Mouse (Mus musculus) kidney, postnatal 0 days (tissue): ENCODE measurements around the gene Col6a3. TPM values are rescaled to one million over a fixed set of nuclear protein-coding genes. Genes with fewer than 3 reads are reported as not detected.

Experiments used
- ATAC-seq: fragments of 200-750 bp; cut with Nextera tagmentation; replicated peaks from 2 replicates; pipeline ENCODE4 v1.8.0; 2017; ENCODE audit warnings: low read depth, moderate number of reproducible peaks, moderate TSS enrichment, moderate library complexity; ENCODE audit not compliant: low FRiP score
- DNase-seq: peaks from one replicate; pipeline ENCODE4 v3.0.0-alpha.2; 2016; ENCODE audit warnings: low spot score
- H3K27ac ChIP-seq: fragments of 300-500 bp; sonication (generic); 2 replicates; pipeline ENCODE4 v1.5.1; 2014; ENCODE audit warnings: mild to moderate bottlenecking
- H3K27me3 ChIP-seq: fragments of 300-500 bp; sonication (generic); 2 replicates; pipeline ENCODE4 v1.6.1; 2014; ENCODE audit warnings: low read length, mixed read lengths; ENCODE audit not compliant: insufficient read depth
- H3K36me3 ChIP-seq: fragments of 300-500 bp; sonication (generic); 2 replicates; pipeline ENCODE4 v1.6.1; 2014; ENCODE audit warnings: low read length, mixed read lengths; ENCODE audit not compliant: insufficient read depth
- H3K4me1 ChIP-seq: fragments of 300-500 bp; sonication (generic); replicated peaks from 2 replicates; pipeline ENCODE4 v1.6.1; 2014; ENCODE audit warnings: antibody characterized with exemption, low read length, mixed read lengths; ENCODE audit not compliant: insufficient read depth
- H3K4me2 ChIP-seq: fragments of 300-500 bp; sonication (generic); 2 replicates; pipeline ENCODE4 v1.6.1; 2014; ENCODE audit warnings: mild to moderate bottlenecking, low read length, moderate library complexity, mixed read lengths
- H3K4me3 ChIP-seq: fragments of 300-500 bp; sonication (generic); replicated peaks from 2 replicates; pipeline ENCODE4 v1.5.1; 2014; ENCODE audit warnings: low read depth, low read length
- H3K9ac ChIP-seq: fragments of 300-500 bp; sonication (generic); 2 replicates; pipeline ENCODE4 v1.6.1; 2014; ENCODE audit warnings: low read depth, low read length
- H3K9me3 ChIP-seq: fragments of 300-500 bp; sonication (generic); replicated peaks from 2 replicates; pipeline ENCODE4 v1.6.1; 2016; ENCODE audit warnings: low read length, inconsistent platforms, mixed read lengths
- CTCF ChIP-seq: IDR thresholded peaks from 2 replicates; pipeline ENCODE4 v1.5.1; 2016; ENCODE audit warnings: antibody characterized with exemption, low read depth, mild to moderate bottlenecking, moderate library complexity
- WGBS: fragments of 180-500 bp; shearing (Covaris S2); extraction: QIAGEN DNeasy Blood & Tissue Kit; methylation state at CpG from one replicate; pipeline ENCODE4 v1.1.7; 2014; 5-methylcytosine and 5-hydroxymethylcytosine counted together
- polyA plus RNA-seq: library from polyadenylated mRNA; unstranded; fragments of >200 nt; fragmentation: Nextera tagmentation; extraction: Ambion mirVana; gene quantifications from 2 replicates; pipeline ENCODE4 v1.2.1, GENCODE M21; 2015

Col6a3 gene
- polyA plus RNA-seq, 1 experiment from 2014 or later: 19.9 TPM

DNA sequence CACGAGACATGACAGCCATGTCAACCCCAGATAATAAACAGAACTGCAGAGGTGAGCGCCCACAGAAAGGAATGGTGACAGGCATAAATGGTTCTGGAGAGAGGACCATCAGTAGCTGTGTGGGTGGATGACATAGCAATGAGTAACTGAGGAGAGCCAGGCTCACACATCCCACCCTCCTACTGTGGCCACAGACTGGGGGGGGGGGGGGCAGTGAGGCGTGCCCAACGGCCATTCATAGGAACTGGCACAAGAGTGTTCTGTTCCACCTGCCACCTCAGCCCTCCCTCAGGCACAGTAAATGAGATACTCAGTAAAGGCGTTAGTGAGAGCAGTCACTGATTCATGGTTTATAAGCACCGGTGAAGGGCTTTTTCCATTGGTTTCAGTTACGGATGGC, 23.0 kb upstream of the Col6a3 start:
- Histone ChIP-seq H3K4me2 (no peak overlapping the region), H3K4me3 (no peak overlapping the region), H3K36me3 (no peaks in the 10 kb centered on the region), H3K27ac (no peak overlapping the region), H3K9me3 (no peaks in the 10 kb centered on the region), H3K9ac (no peak overlapping the region), H3K27me3 (no peaks in the 10 kb centered on the region), H3K4me1 (no peaks in the 10 kb centered on the region)
- WGBS: 53% methylated on average over 7 of the region's 7 CpGs
- DNase-seq (no peak), ATAC-seq (no peak)
- TF ChIP-seq CTCF: no peak

- Histone ChIP-seq H3K27me3 (no peaks in the 10 kb centered on the region), H3K27ac (no peak overlapping the region), H3K9me3 (no peaks in the 10 kb centered on the region), H3K4me3 (no peak overlapping the region), H3K4me2 (no peak overlapping the region), H3K9ac (no peak overlapping the region), H3K36me3 (no peaks in the 10 kb centered on the region), H3K4me1 (no peaks in the 10 kb centered on the region)
- no peak for TF ChIP-seq CTCF
- WGBS: 80% methylated on average over 5 of the region's 5 CpGs
- DNase-seq (no peak), ATAC-seq (no peak)
Measured at GRCm38 (mm10) chr1:90855880-90856279, 12.1 kb upstream of the Col6a3 start.

DNA sequence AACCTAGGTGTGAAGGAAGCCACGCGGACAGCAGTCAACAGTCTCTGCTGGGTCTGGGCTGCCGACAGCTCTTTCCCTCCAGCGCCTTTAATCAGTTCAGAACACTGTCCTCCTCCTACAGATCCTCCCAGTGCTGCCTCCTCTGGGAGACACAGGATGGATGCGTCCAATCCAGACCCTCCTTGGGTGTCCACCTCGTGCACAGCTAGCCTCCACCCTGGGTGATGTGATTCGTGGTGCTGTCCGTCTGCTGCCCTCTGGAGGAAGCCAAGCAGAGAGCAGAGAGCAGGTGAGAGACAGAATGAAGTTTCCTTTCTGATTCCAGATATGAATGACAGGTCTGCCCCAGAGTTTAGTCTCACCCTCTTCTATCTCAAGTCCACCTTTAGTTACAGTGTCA, 6.1 kb upstream of the Col6a3 start:
- no peaks in the 10 kb centered on the region for H3K9me3 ChIP-seq
- ATAC-seq: no peak; the same call in 1 of the 2 replicates
- peak; percentile 76 for TF ChIP-seq CTCF

GRCm38 (mm10) chr1:90845206-90845605, 1.4 kb upstream of the Col6a3 start:
- DNase-seq (no peak), ATAC-seq (no peak)
- WGBS: 67% methylated on average over 10 of the region's 10 CpGs
- H3K36me3 ChIP-seq: no peaks in the 10 kb centered on the region
- H3K9me3 ChIP-seq: no peaks in the 10 kb centered on the region
- H3K27me3 ChIP-seq: no peaks in the 10 kb centered on the region
- no peak for TF ChIP-seq CTCF
- no peak overlapping the region for H3K4me3 ChIP-seq
- H3K27ac ChIP-seq: no peak overlapping the region
- H3K9ac ChIP-seq: no peak overlapping the region
- no peaks in the 10 kb centered on the region for H3K4me1 ChIP-seq
- H3K4me2 ChIP-seq: no peak overlapping the region

More for the DNA sequence above, 6.1 kb upstream of the Col6a3 start:
- DNase-seq: peak; percentile 74
- 17% methylated on average over 8 of the region's 8 CpGs for WGBS
- Histone ChIP-seq H3K4me2 (no peak overlapping the region), H3K9ac (no peak overlapping the region), H3K36me3 (no peaks in the 10 kb centered on the region), H3K4me1 (no peaks in the 10 kb centered on the region), H3K27ac (no peak overlapping the region), H3K4me3 (no peak overlapping the region), H3K27me3 (no peaks in the 10 kb centered on the region)

DNA sequence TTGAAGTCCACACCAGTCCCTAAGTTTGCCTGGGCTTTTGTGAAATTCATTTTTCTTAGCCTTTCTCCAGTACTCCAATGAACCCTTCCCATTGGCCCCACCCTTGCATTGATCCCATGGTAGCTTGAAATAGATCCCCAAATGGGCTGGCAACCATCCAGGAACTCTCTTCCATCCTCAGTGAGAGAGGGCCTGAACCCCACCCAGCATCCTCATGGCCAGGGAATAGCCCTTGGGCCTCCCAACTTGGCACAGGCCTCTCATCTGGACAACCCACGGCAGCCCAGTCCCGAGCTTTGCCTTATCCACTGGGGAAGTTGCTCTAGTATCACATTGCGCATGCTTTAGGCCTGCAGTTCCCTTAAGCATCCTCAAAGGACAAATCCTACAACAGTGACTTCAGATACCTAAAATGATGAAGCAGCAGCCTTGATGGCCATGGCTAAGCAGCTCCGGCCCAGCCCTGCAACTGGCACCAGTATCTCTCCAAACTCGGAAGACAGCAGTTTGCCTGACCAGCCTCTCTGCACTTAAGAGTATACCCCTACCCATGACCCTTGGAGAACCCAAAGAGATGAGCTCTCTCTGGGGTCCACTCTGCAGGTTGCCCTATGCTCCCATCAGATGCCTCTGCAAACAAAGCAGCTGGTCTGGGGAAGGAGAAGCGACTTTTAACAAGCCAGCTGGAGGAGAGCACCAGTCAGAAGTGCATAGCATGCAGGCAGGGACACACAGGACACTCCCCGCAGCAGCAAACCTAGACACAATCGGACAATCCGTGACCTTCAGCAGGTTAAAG, 783 bp downstream of the Col6a3 start:
- DNase-seq: no peak
- Histone ChIP-seq H3K27ac (0 out of 2 replicates have a peak overlapping the region, but pooled peaks have one; percentile 42), H3K4me1 (no peaks in the 10 kb centered on the region), H3K4me2 (peak overlapping the region; percentile 57), H3K36me3 (no peaks in the 10 kb centered on the region), H3K9ac (peak overlapping the region; percentile 44; the same call in 1 of the 2 replicates), H3K4me3 (peak overlapping the region; percentile 33), H3K9me3 (no peaks in the 10 kb centered on the region), H3K27me3 (no peaks in the 10 kb centered on the region)
- WGBS: 57% methylated on average over 9 of the region's 9 CpGs
- no peak for TF ChIP-seq CTCF
- ATAC-seq: no peak

- 5% methylated on average over 4 of the region's 4 CpGs for WGBS
Measured at GRCm38 (mm10) chr1:90840250-90840649, 3.5 kb downstream of the Col6a3 start.

More at GRCm38 (mm10) chr1:90840250-90840649, 3.5 kb downstream of the Col6a3 start:
- no peaks in the 10 kb centered on the region for H3K36me3 ChIP-seq
- no peak overlapping the region for H3K9ac ChIP-seq
- H3K27me3 ChIP-seq: no peaks in the 10 kb centered on the region
- no peak overlapping the region for H3K4me3 ChIP-seq
- H3K27ac ChIP-seq: no peak overlapping the region
- H3K9me3 ChIP-seq: no peaks in the 10 kb centered on the region
- H3K4me1 ChIP-seq: no peaks in the 10 kb centered on the region
- H3K4me2 ChIP-seq: peak overlapping the region; percentile 10; the same call in 1 of the 2 replicates
- TF ChIP-seq CTCF: peak; percentile 80
- DNase-seq: peak; percentile 78
- no peak for ATAC-seq
